Mouse (Mus musculus) kidney, postnatal 0 days (tissue): Measurements from ENCODE around the gene Ankrd55. TPM values are rescaled to one million over a fixed set of nuclear protein-coding genes. Genes with fewer than 3 reads are reported as not detected.

Experiments
- ATAC-seq: fragments of 200-750 bp; cut with Nextera tagmentation; replicated peaks from 2 replicates; pipeline ENCODE4 v1.8.0; 2017; ENCODE audit warnings: low read depth, moderate number of reproducible peaks, moderate TSS enrichment, moderate library complexity; ENCODE audit not compliant: low FRiP score
- DNase-seq: peaks from one replicate; pipeline ENCODE4 v3.0.0-alpha.2; 2016; ENCODE audit warnings: low spot score
- H3K27ac ChIP-seq: fragments of 300-500 bp; sonication (generic); 2 replicates; pipeline ENCODE4 v1.5.1; 2014; ENCODE audit warnings: mild to moderate bottlenecking
- H3K27me3 ChIP-seq: fragments of 300-500 bp; sonication (generic); 2 replicates; pipeline ENCODE4 v1.6.1; 2014; ENCODE audit warnings: low read length, mixed read lengths; ENCODE audit not compliant: insufficient read depth
- H3K36me3 ChIP-seq: fragments of 300-500 bp; sonication (generic); 2 replicates; pipeline ENCODE4 v1.6.1; 2014; ENCODE audit warnings: low read length, mixed read lengths; ENCODE audit not compliant: insufficient read depth
- H3K4me1 ChIP-seq: fragments of 300-500 bp; sonication (generic); replicated peaks from 2 replicates; pipeline ENCODE4 v1.6.1; 2014; ENCODE audit warnings: antibody characterized with exemption, low read length, mixed read lengths; ENCODE audit not compliant: insufficient read depth
- H3K4me2 ChIP-seq: fragments of 300-500 bp; sonication (generic); 2 replicates; pipeline ENCODE4 v1.6.1; 2014; ENCODE audit warnings: mild to moderate bottlenecking, low read length, moderate library complexity, mixed read lengths
- H3K4me3 ChIP-seq: fragments of 300-500 bp; sonication (generic); replicated peaks from 2 replicates; pipeline ENCODE4 v1.5.1; 2014; ENCODE audit warnings: low read depth, low read length
- H3K9ac ChIP-seq: fragments of 300-500 bp; sonication (generic); 2 replicates; pipeline ENCODE4 v1.6.1; 2014; ENCODE audit warnings: low read depth, low read length
- H3K9me3 ChIP-seq: fragments of 300-500 bp; sonication (generic); replicated peaks from 2 replicates; pipeline ENCODE4 v1.6.1; 2016; ENCODE audit warnings: low read length, inconsistent platforms, mixed read lengths
- CTCF ChIP-seq: IDR thresholded peaks from 2 replicates; pipeline ENCODE4 v1.5.1; 2016; ENCODE audit warnings: antibody characterized with exemption, low read depth, mild to moderate bottlenecking, moderate library complexity
- WGBS: fragments of 180-500 bp; shearing (Covaris S2); extraction: QIAGEN DNeasy Blood & Tissue Kit; methylation state at CpG from one replicate; pipeline ENCODE4 v1.1.7; 2014; 5-methylcytosine and 5-hydroxymethylcytosine counted together
- polyA plus RNA-seq: library from polyadenylated mRNA; unstranded; fragments of >200 nt; fragmentation: Nextera tagmentation; extraction: Ambion mirVana; gene quantifications from 2 replicates; pipeline ENCODE4 v1.2.1, GENCODE M21; 2015

Gene Ankrd55
- polyA plus RNA-seq, 1 experiment from 2014 or later: 0.30 TPM

- ATAC-seq: no peak
- H3K36me3 ChIP-seq: no peaks in the 10 kb centered on the region
- H3K4me1 ChIP-seq: no peaks in the 10 kb centered on the region
- no peak for TF ChIP-seq CTCF
- no peak overlapping the region for H3K27ac ChIP-seq
- H3K9ac ChIP-seq: no peak overlapping the region
- no peaks in the 10 kb centered on the region for H3K9me3 ChIP-seq
- DNase-seq: no peak
- H3K27me3 ChIP-seq: no peaks in the 10 kb centered on the region
- no peak overlapping the region for H3K4me2 ChIP-seq
- 79% methylated on average over 1 of the region's 1 CpGs for WGBS
- H3K4me3 ChIP-seq: no peak overlapping the region
Measured at GRCm38 (mm10) chr13:112390206-112390605, 102.0 kb downstream of the Ankrd55 start.

DNA sequence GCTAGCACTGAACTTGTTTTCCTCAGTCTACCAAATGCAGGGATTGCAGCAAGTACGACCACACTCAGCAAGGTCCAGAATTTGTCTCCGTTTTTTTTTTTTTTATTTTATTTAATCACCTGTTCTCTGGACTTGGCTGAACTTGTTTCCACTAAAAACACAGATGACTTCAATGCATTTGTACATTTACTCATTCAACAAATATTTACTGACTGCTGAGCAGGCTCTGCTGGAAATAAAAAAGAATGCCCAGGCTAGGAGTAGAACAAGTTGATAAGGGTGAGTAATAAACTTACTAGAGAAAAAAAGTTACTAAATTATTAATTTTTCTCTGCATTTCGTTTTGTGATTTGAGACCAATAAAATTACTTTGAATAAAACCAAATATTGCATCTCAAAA, 103.1 kb downstream of the Ankrd55 start:
- WGBS: 76% methylated on average over 3 of the region's 3 CpGs
- no peaks in the 10 kb centered on the region for H3K36me3 ChIP-seq
- no peak overlapping the region for H3K27ac ChIP-seq
- TF ChIP-seq CTCF: no peak
- H3K27me3 ChIP-seq: no peaks in the 10 kb centered on the region
- H3K9me3 ChIP-seq: no peaks in the 10 kb centered on the region
- no peak for ATAC-seq
- no peaks in the 10 kb centered on the region for H3K4me1 ChIP-seq
- no peak for DNase-seq
- H3K4me3 ChIP-seq: no peak overlapping the region
- H3K4me2 ChIP-seq: no peak overlapping the region
- no peak overlapping the region for H3K9ac ChIP-seq

DNA sequence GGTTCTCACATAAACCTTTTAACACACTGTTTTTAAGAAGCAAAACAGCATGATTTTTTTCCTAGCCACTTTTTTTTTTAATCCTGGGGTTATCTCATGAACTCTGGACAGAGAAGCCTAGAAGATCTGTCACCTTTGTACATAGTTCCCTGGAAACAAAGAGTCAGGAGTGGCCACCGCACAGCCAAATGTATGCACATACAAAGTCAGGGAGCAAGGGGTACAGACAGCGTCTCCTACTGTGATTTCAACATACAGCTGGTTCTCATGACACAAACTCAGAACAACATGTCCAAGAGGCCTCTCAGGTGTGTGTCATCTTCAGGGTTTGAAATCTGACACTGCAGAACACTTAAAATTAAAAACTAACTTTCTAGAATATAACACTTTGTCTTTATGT, 105.1 kb downstream of the Ankrd55 start:
- Histone ChIP-seq H3K27ac (no peak overlapping the region), H3K9ac (no peak overlapping the region), H3K36me3 (no peaks in the 10 kb centered on the region), H3K4me1 (no peaks in the 10 kb centered on the region), H3K4me2 (no peak overlapping the region), H3K4me3 (no peak overlapping the region), H3K27me3 (no peaks in the 10 kb centered on the region), H3K9me3 (no peaks in the 10 kb centered on the region)
- ATAC-seq: no peak
- 88% methylated on average over 2 of the region's 2 CpGs for whole genome bisulfite sequencing
- DNase-seq: no peak
- no peak for TF ChIP-seq CTCF

DNA sequence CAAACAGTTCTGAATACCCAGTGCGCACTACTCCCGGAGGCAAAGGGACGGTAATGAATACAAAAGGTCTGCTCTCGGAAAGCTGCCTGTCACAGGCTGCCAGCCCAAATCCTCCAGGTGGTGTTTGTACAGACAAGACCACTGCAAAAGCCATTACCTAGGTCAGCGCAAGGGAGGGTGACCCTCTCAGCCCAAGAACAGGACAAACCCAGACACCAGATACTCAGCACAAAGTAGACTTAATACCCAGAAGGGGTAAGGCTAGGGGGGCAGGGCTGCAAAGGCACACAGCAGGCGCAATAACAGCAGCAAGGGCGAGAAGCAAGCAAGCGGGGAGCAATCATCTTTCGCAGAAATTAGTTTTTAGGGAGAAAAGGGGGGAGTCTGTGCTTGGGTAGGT, 106.0 kb downstream of the Ankrd55 start:
- no peak overlapping the region for H3K9ac ChIP-seq
- no peak for ATAC-seq
- no peak for TF ChIP-seq CTCF
- no peaks in the 10 kb centered on the region for H3K27me3 ChIP-seq
- H3K4me1 ChIP-seq: no peaks in the 10 kb centered on the region
- H3K27ac ChIP-seq: no peak overlapping the region
- H3K36me3 ChIP-seq: no peaks in the 10 kb centered on the region
- H3K9me3 ChIP-seq: no peaks in the 10 kb centered on the region
- no peak for DNase-seq
- no peak overlapping the region for H3K4me3 ChIP-seq
- WGBS: 50% methylated on average over 9 of the region's 9 CpGs
- no peak overlapping the region for H3K4me2 ChIP-seq

DNA sequence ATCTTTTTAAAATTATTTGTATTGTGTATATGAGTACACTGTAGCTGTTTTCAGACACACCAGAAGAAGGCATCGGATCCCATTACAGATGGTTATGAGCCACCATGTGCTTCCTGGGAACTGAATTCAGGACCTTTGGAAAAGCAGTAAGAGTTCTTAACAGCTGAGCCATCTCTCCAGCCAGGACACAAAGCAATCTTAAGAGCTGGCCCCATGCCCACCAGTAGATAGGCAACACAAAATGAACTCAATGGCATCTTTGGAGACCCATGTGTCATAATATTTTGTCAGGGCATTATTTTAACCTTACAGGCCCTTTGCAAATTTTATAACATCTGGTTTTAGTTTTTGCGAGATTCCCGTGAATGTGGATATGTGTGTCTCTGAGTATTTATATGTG, 116.5 kb downstream of the Ankrd55 start:
- DNase-seq: no peak
- Histone ChIP-seq H3K4me3 (no peak overlapping the region), H3K9me3 (no peaks in the 10 kb centered on the region), H3K4me2 (no peak overlapping the region), H3K36me3 (no peaks in the 10 kb centered on the region), H3K27ac (no peak overlapping the region), H3K27me3 (no peaks in the 10 kb centered on the region), H3K9ac (no peak overlapping the region), H3K4me1 (no peaks in the 10 kb centered on the region)
- ATAC-seq: no peak
- WGBS: 72% methylated on average over 3 of the region's 3 CpGs
- TF ChIP-seq CTCF: no peak

GRCm38 (mm10) chr13:112405184-112405583, 116.9 kb downstream of the Ankrd55 start:
- Histone ChIP-seq H3K4me3 (no peak overlapping the region), H3K9ac (no peak overlapping the region), H3K27ac (no peak overlapping the region), H3K4me2 (no peak overlapping the region), H3K4me1 (no peaks in the 10 kb centered on the region), H3K36me3 (no peaks in the 10 kb centered on the region), H3K27me3 (no peaks in the 10 kb centered on the region), H3K9me3 (no peaks in the 10 kb centered on the region)
- ATAC-seq (no peak), DNase-seq (peak; percentile 39)
- WGBS: 36% methylated on average over 1 of the region's 1 CpGs
- no peak for TF ChIP-seq CTCF

GRCm38 (mm10) chr13:112406618-112407017, 118.4 kb downstream of the Ankrd55 start:
- H3K9me3 ChIP-seq: no peaks in the 10 kb centered on the region
- WGBS: 70% methylated on average over 2 of the region's 2 CpGs

More at GRCm38 (mm10) chr13:112406618-112407017, 118.4 kb downstream of the Ankrd55 start:
- Histone ChIP-seq H3K4me2 (no peak overlapping the region), H3K4me1 (no peaks in the 10 kb centered on the region), H3K36me3 (no peaks in the 10 kb centered on the region), H3K4me3 (no peak overlapping the region), H3K27me3 (no peaks in the 10 kb centered on the region), H3K9ac (no peak overlapping the region), H3K27ac (no peak overlapping the region)
- no peak for ATAC-seq
- no peak for DNase-seq
- TF ChIP-seq CTCF: no peak
